Mouse (Mus musculus) lung, postnatal 0 days (tissue): ENCODE measurements around the gene Lrrc15. TPM values are rescaled to one million over a fixed set of nuclear protein-coding genes. Genes with fewer than 3 reads are reported as not detected.

Experiments
- ATAC-seq: fragments of 200-750 bp; cut with Nextera tagmentation; 2 replicates; pipeline ENCODE4 v1.8.0; 2017; ENCODE audit warnings: moderate library complexity
- DNase-seq: peaks from one replicate; pipeline ENCODE4 v3.0.0-alpha.2; 2016; ENCODE audit warnings: low spot score
- H3K27ac ChIP-seq: fragments of 300-500 bp; sonication (generic); 2 replicates; pipeline ENCODE4 v1.5.1; 2014; ENCODE audit warnings: antibody characterized with exemption, mild to moderate bottlenecking, low read length, mixed read lengths
- H3K27me3 ChIP-seq: fragments of 300-500 bp; sonication (generic); replicated peaks from 2 replicates; pipeline ENCODE4 v1.6.1; 2014; ENCODE audit warnings: low read length, mixed read lengths; ENCODE audit not compliant: insufficient read depth
- H3K36me3 ChIP-seq: fragments of 300-500 bp; sonication (generic); 2 replicates; pipeline ENCODE4 v1.6.1; 2014; ENCODE audit warnings: low read length, mixed read lengths; ENCODE audit not compliant: insufficient read depth
- H3K4me1 ChIP-seq: fragments of 300-500 bp; sonication (generic); 2 replicates; pipeline ENCODE4 v1.6.1; 2014; ENCODE audit warnings: antibody characterized with exemption, low read depth, low read length, mixed read lengths; ENCODE audit not compliant: insufficient read depth
- H3K4me2 ChIP-seq: fragments of 300-500 bp; sonication (generic); replicated peaks from 2 replicates; pipeline ENCODE4 v1.6.1; 2014; ENCODE audit warnings: low read depth, mild to moderate bottlenecking, low read length, moderate library complexity, mixed read lengths
- H3K4me3 ChIP-seq: fragments of 300-500 bp; sonication (generic); 2 replicates; pipeline ENCODE4 v1.5.1; 2014; ENCODE audit warnings: low read depth, low read length
- H3K9ac ChIP-seq: fragments of 300-500 bp; sonication (generic); replicated peaks from 2 replicates; pipeline ENCODE4 v1.6.1; 2014; ENCODE audit warnings: low read depth, mild to moderate bottlenecking
- H3K9me3 ChIP-seq: fragments of 300-500 bp; sonication (generic); 2 replicates; pipeline ENCODE4 v1.6.1; 2016; ENCODE audit warnings: low read length, mixed read lengths
- CTCF ChIP-seq: IDR thresholded peaks from 2 replicates; pipeline ENCODE4 v1.5.1; 2016; ENCODE audit warnings: antibody characterized with exemption, mild to moderate bottlenecking
- EP300 ChIP-seq: IDR thresholded peaks from 2 replicates; pipeline ENCODE4 v1.6.1; 2016; ENCODE audit warnings: antibody characterized with exemption, mild to moderate bottlenecking, control low read depth
- WGBS: fragments of 180-500 bp; shearing (Covaris S2); extraction: QIAGEN DNeasy Blood & Tissue Kit; methylation state at CpG from one replicate; pipeline ENCODE4 v1.1.7; 2014; 5-methylcytosine and 5-hydroxymethylcytosine counted together
- polyA plus RNA-seq: library from polyadenylated mRNA; unstranded; fragments of >200 nt; fragmentation: Nextera tagmentation; extraction: Ambion mirVana; gene quantifications from 2 replicates; pipeline ENCODE4 v1.2.1, GENCODE M21; 2015

The Lrrc15 gene
- 1.4 and 2.0 TPM in 2 replicates for polyA plus RNA-seq

GRCm38 (mm10) chr16:30282844-30283495 lies at the start of gene Lrrc15:
TSS of gene Lrrc15 (minus strand) at chr16:30283256.
- no peaks in the 10 kb centered on the region for H3K9me3 ChIP-seq
- peak within 1 kb of the TSS; percentile 30 for H3K4me2 ChIP-seq
- WGBS = 8% methylated on average over 32 of the region's 34 CpGs
- H3K9ac ChIP-seq = no peak within 1 kb of the TSS
- TF ChIP-seq CTCF (peak; percentile 48), EP300 (no peak)
- H3K4me1 ChIP-seq = peaks cover 4% of the 10 kb centered on the region
- DNase-seq (peak; percentile 32), ATAC-seq (peak; percentile 47)
- H3K27ac ChIP-seq = no peak within 1 kb of the TSS
- peaks cover 21% of the 10 kb centered on the region; the same call in 1 of the 2 replicates for H3K27me3 ChIP-seq
- H3K4me3 ChIP-seq = peak within 1 kb of the TSS; percentile 16; the same call in 1 of the 2 replicates
- H3K36me3 ChIP-seq = no peaks in the 10 kb centered on the region

DNA sequence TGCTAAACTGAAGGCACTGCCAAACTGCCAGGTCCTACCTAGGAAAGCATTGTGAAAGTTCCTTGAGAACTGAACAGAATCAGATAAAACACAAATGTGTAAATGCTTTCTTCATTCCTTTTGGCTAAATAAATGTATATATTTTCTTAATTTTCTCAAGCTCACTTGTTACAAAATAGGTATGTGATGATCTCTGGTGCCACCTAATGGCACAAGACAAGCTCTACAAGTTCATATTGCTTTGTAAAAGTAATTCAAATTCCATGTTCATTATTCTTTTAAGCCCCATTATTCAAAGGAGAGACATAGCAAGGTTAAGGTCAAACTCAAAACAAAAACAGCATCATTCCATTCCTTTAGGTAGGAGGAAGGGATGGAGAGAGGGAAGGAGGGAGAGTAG lies 31.2 kb upstream of the Lrrc15 start:
- 0 out of 2 replicates have a peak, but pooled peaks cover 8% of the 10 kb centered on the region for H3K27me3 ChIP-seq
- H3K27ac ChIP-seq = no peak overlapping the region
- H3K36me3 ChIP-seq = no peaks in the 10 kb centered on the region
- H3K9ac ChIP-seq = no peak overlapping the region
- TF ChIP-seq CTCF (peak; percentile 69), EP300 (no peak)
- peaks cover 5% of the 10 kb centered on the region; the same call in 1 of the 2 replicates for H3K4me1 ChIP-seq
- DNase-seq = peak; percentile 65
- no peak overlapping the region for H3K4me3 ChIP-seq
- no peak overlapping the region for H3K4me2 ChIP-seq
- no peaks in the 10 kb centered on the region for H3K9me3 ChIP-seq
- ATAC-seq = no peak

GRCm38 (mm10) chr16:30310647-30311046 lies 27.6 kb upstream of the Lrrc15 start, which contains the start of gene Gp5:
TSS of gene Gp5 (minus strand) at chr16:30310779.
- H3K27ac ChIP-seq = no peak within 1 kb of the TSS
- DNase-seq = no peak
- peak within 1 kb of the TSS; percentile 51; the same call in 1 of the 2 replicates for H3K4me3 ChIP-seq
- H3K36me3 ChIP-seq = no peaks in the 10 kb centered on the region
- no peak for ATAC-seq
- H3K9me3 ChIP-seq = no peaks in the 10 kb centered on the region
- peak within 1 kb of the TSS; percentile 93 for H3K4me2 ChIP-seq
- H3K4me1 ChIP-seq = peaks cover 16% of the 10 kb centered on the region; the same call in 1 of the 2 replicates
- TF ChIP-seq EP300 = no peak
- peaks cover 29% of the 10 kb centered on the region; the same call in 1 of the 2 replicates for H3K27me3 ChIP-seq
- H3K9ac ChIP-seq = no peak within 1 kb of the TSS

DNA sequence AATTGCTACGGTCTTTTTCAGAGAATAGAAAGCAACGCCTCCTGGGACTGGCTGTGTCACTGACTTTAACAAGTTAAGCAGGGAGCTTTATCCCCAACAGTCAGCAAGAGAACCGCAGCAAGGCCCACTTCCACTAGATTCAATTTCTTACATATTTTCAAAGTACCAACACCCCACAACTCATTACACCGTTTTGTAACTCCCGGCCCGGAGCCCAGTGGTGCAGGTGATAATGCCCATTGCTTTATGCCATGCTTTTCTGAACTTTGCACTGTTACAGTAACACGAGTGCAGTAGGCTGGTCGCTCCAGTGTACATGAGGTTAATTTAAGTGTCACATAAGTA lies 27.1 kb upstream of the Lrrc15 start:
- no peak for DNase-seq
- Histone ChIP-seq H3K36me3 (no peaks in the 10 kb centered on the region), H3K4me2 (no peak overlapping the region)

GRCm38 (mm10) chr16:30309395-30310170 lies 26.5 kb upstream of the Lrrc15 start:
- Histone ChIP-seq H3K36me3 (no peaks in the 10 kb centered on the region), H3K27ac (no peak overlapping the region), H3K9me3 (no peaks in the 10 kb centered on the region), H3K4me1 (peaks cover 16% of the 10 kb centered on the region; the same call in 1 of the 2 replicates), H3K4me2 (peak overlapping the region; percentile 93), H3K27me3 (peaks cover 29% of the 10 kb centered on the region; the same call in 1 of the 2 replicates), H3K9ac (no peak overlapping the region), H3K4me3 (peak overlapping the region; percentile 51)
- TF ChIP-seq CTCF (no peak), EP300 (no peak)
- DNase-seq = no peak
- no peak for ATAC-seq
- WGBS = 8% methylated on average over 34 of the region's 34 CpGs

More for the DNA sequence above, 27.1 kb upstream of the Lrrc15 start:
- no peaks in the 10 kb centered on the region for H3K9me3 ChIP-seq
- ATAC-seq = 0 out of 2 replicates have a peak, but pooled peaks have one; percentile 11
- TF ChIP-seq CTCF (no peak), EP300 (no peak)
- peaks cover 29% of the 10 kb centered on the region; the same call in 1 of the 2 replicates for H3K27me3 ChIP-seq
- H3K4me3 ChIP-seq = no peak overlapping the region
- H3K27ac ChIP-seq = no peak overlapping the region
- peaks cover 16% of the 10 kb centered on the region; the same call in 1 of the 2 replicates for H3K4me1 ChIP-seq
- WGBS = 59% methylated on average over 8 of the region's 8 CpGs
- no peak overlapping the region for H3K9ac ChIP-seq
